Mouse (Mus musculus) myocyte (in vitro differentiated cells): ENCODE data around the gene Rbm47.

Experiments
- CEBPB ChIP-seq: IDR thresholded peaks from 2 replicates; pipeline ENCODE4 v1.6.1; 2011; ENCODE audit warnings: mild to moderate bottlenecking, moderate library complexity; ENCODE audit not compliant: poor library complexity, insufficient read depth, severe bottlenecking
- E2F4 ChIP-seq: IDR thresholded peaks from one replicate; pipeline ENCODE4 v1.6.1; 2011; ENCODE audit warnings: mild to moderate bottlenecking, control low read depth, moderate library complexity; ENCODE audit not compliant: insufficient read depth
- MAX ChIP-seq: IDR thresholded peaks from one replicate; pipeline ENCODE4 v1.6.1; 2011; ENCODE audit warnings: low read depth, mild to moderate bottlenecking, control low read depth
- POLR2A ChIP-seq: IDR thresholded peaks from one replicate; pipeline ENCODE4 v1.6.1; 2011; ENCODE audit warnings: low read depth, mild to moderate bottlenecking, control low read depth, moderate library complexity; ENCODE audit not compliant: insufficient read length
- POLR2AphosphoS2 ChIP-seq: IDR thresholded peaks from one replicate; pipeline ENCODE4 v1.6.1; 2011; ENCODE audit warnings: low read depth, control low read depth; ENCODE audit not compliant: insufficient read length
- TCF12 ChIP-seq: IDR thresholded peaks from one replicate; pipeline ENCODE4 v1.6.1; 2011; ENCODE audit warnings: mild to moderate bottlenecking, control low read depth; ENCODE audit not compliant: poor library complexity, insufficient read depth, severe bottlenecking
- USF1 ChIP-seq: IDR thresholded peaks from one replicate; pipeline ENCODE4 v1.6.1; 2011; ENCODE audit warnings: low read depth, mild to moderate bottlenecking, control low read depth, moderate library complexity

DNA sequence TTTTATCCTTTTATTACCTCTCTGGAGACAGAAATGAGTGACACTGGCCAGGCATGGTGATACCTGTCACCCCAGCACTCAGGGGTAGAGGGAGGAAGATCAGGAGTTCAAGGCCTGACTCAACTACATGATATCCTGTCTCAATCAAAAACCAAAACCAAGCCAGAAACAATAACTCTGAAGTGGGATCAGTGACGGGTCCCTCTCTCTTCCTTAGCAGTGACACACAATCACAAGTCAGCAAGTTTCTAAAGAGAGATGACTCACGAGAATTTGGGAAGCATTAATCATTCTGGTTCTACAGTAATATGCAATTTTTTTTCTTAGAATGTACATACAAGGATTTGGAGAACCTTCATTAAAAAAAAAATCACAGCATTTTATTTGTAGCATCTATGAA lies 199.7 kb downstream of the Rbm47 start:
- TF ChIP-seq USF1 = no peak
- TF ChIP-seq TCF12 = no peak
- no peak for TF ChIP-seq POLR2A
- no peak for TF ChIP-seq E2F4
- no peak for TF ChIP-seq POLR2AphosphoS2
- TF ChIP-seq CEBPB = no peak
- TF ChIP-seq MAX = no peak
